Mouse (Mus musculus): ENCODE results near the gene Cog5. TPM values are rescaled to one million over a fixed set of nuclear protein-coding genes. Genes with fewer than 3 reads are reported as not detected.
A peak's percentile ranks its signal among the peaks of the same experiment; 100 is the strongest.

Gene Cog5
- polyA plus RNA-seq, 1 experiment from 2014 or later, result 27.2 TPM

- H3K9ac ChIP-seq (replicated peaks), result 0 out of 2 replicates have a peak overlapping the region, but pooled peaks have one; percentile 12
- H3K4me1 ChIP-seq, result peaks cover 19% of the 10 kb centered on the region
- WGBS, result 24% methylated on average over 6 of the region's 6 CpGs
- H3K27ac ChIP-seq (replicated peaks), result peak overlapping the region; percentile 86
- no peak overlapping the region for H3K4me3 ChIP-seq
- no peaks in the 10 kb centered on the region for H3K36me3 ChIP-seq
- no peaks in the 10 kb centered on the region for H3K27me3 ChIP-seq
- peak; percentile 98 for ATAC-seq (replicated peaks)
- H3K9me3 ChIP-seq, result no peaks in the 10 kb centered on the region
- no peak overlapping the region for H3K4me2 ChIP-seq (replicated peaks)
These were observed 251.3 kb downstream of the Cog5 start for GRCm38 (mm10) chr12:31905696-31906551.

- WGBS, result 93% methylated on average over 2 of the region's 2 CpGs
- H3K27ac ChIP-seq (replicated peaks), result no peak overlapping the region
- no peak overlapping the region for H3K9ac ChIP-seq (replicated peaks)
- no peak overlapping the region for H3K4me2 ChIP-seq (replicated peaks)
- no peaks in the 10 kb centered on the region for H3K36me3 ChIP-seq
- H3K4me1 ChIP-seq, result peaks cover 19% of the 10 kb centered on the region
- no peaks in the 10 kb centered on the region for H3K27me3 ChIP-seq
- no peaks in the 10 kb centered on the region for H3K9me3 ChIP-seq
- ATAC-seq (replicated peaks), result no peak
- H3K4me3 ChIP-seq, result no peak overlapping the region
These were observed 252.8 kb downstream of the Cog5 start for GRCm38 (mm10) chr12:31907436-31907835.

- no peak overlapping the region for H3K4me2 ChIP-seq (replicated peaks)
- H3K27ac ChIP-seq (replicated peaks), result no peak overlapping the region
- WGBS, result 88% methylated on average over 6 of the region's 6 CpGs
- no peaks in the 10 kb centered on the region for H3K9me3 ChIP-seq
- H3K4me1 ChIP-seq, result no peaks in the 10 kb centered on the region
- H3K9ac ChIP-seq (replicated peaks), result no peak overlapping the region
- no peaks in the 10 kb centered on the region for H3K36me3 ChIP-seq
- no peak for ATAC-seq (replicated peaks)
- no peaks in the 10 kb centered on the region for H3K27me3 ChIP-seq
- H3K4me3 ChIP-seq, result no peak overlapping the region
These were observed 258.4 kb downstream of the Cog5 start for GRCm38 (mm10) chr12:31912966-31913551.

GRCm38 (mm10) chr12:31913614-31914013 lies 258.9 kb downstream of the Cog5 start:
- no peaks in the 10 kb centered on the region for H3K9me3 ChIP-seq
- H3K4me3 ChIP-seq, result no peak overlapping the region
- peak; percentile 57; the same call in 1 of the 2 replicates for ATAC-seq (replicated peaks)
- no peak overlapping the region for H3K9ac ChIP-seq (replicated peaks)
- H3K4me1 ChIP-seq, result no peaks in the 10 kb centered on the region
- H3K36me3 ChIP-seq, result no peaks in the 10 kb centered on the region
- no peak overlapping the region for H3K4me2 ChIP-seq (replicated peaks)
- WGBS, result 58% methylated on average over 4 of the region's 4 CpGs
- no peak overlapping the region for H3K27ac ChIP-seq (replicated peaks)
- no peaks in the 10 kb centered on the region for H3K27me3 ChIP-seq

- 94% methylated on average over 5 of the region's 5 CpGs for WGBS
- Histone ChIP-seq H3K4me1 (no peaks in the 10 kb centered on the region), H3K4me3 (no peak overlapping the region), H3K27ac (replicated peaks) (no peak overlapping the region), H3K27me3 (no peaks in the 10 kb centered on the region), H3K4me2 (replicated peaks) (no peak overlapping the region), H3K9ac (replicated peaks) (no peak overlapping the region), H3K36me3 (no peaks in the 10 kb centered on the region), H3K9me3 (no peaks in the 10 kb centered on the region)
- no peak for ATAC-seq (replicated peaks)
These were observed 262.0 kb downstream of the Cog5 start for GRCm38 (mm10) chr12:31916691-31917090.

- WGBS, result 80% methylated on average over 5 of the region's 5 CpGs
- ATAC-seq (replicated peaks), result no peak
These were observed 262.6 kb downstream of the Cog5 start for GRCm38 (mm10) chr12:31917245-31917644.

GRCm38 (mm10) chr12:31920464-31921405 lies 266.1 kb downstream of the Cog5 start:
- no peaks in the 10 kb centered on the region for H3K4me1 ChIP-seq
- H3K9ac ChIP-seq (replicated peaks), result no peak overlapping the region
- H3K4me3 ChIP-seq, result no peak overlapping the region
- H3K27ac ChIP-seq (replicated peaks), result no peak overlapping the region
- no peak overlapping the region for H3K4me2 ChIP-seq (replicated peaks)
- ATAC-seq (replicated peaks), result no peak; the same call in 1 of the 2 replicates
- WGBS, result 82% methylated on average over 18 of the region's 18 CpGs
- no peaks in the 10 kb centered on the region for H3K27me3 ChIP-seq
- H3K9me3 ChIP-seq, result no peaks in the 10 kb centered on the region
- H3K36me3 ChIP-seq, result peaks cover 14% of the 10 kb centered on the region; the same call in 1 of the 2 replicates

More at GRCm38 (mm10) chr12:31917245-31917644, 262.6 kb downstream of the Cog5 start:
- H3K9me3 ChIP-seq, result no peaks in the 10 kb centered on the region
- H3K9ac ChIP-seq (replicated peaks), result no peak overlapping the region
- no peaks in the 10 kb centered on the region for H3K27me3 ChIP-seq
- H3K27ac ChIP-seq (replicated peaks), result no peak overlapping the region
- H3K36me3 ChIP-seq, result no peaks in the 10 kb centered on the region
- H3K4me3 ChIP-seq, result no peak overlapping the region
- no peak overlapping the region for H3K4me2 ChIP-seq (replicated peaks)
- no peaks in the 10 kb centered on the region for H3K4me1 ChIP-seq

- ATAC-seq (replicated peaks), result no peak
- Histone ChIP-seq H3K27ac (replicated peaks) (no peak overlapping the region), H3K9me3 (no peaks in the 10 kb centered on the region), H3K4me1 (no peaks in the 10 kb centered on the region), H3K9ac (replicated peaks) (no peak overlapping the region), H3K4me3 (no peak overlapping the region), H3K27me3 (no peaks in the 10 kb centered on the region), H3K36me3 (peaks cover 41% of the 10 kb centered on the region), H3K4me2 (replicated peaks) (no peak overlapping the region)
- WGBS, result 92% methylated on average over 3 of the region's 3 CpGs
These were observed 269.5 kb downstream of the Cog5 start for GRCm38 (mm10) chr12:31924135-31924534.

- H3K4me1 ChIP-seq, result no peaks in the 10 kb centered on the region
- no peak overlapping the region for H3K4me3 ChIP-seq
- no peaks in the 10 kb centered on the region for H3K27me3 ChIP-seq
- peaks cover 48% of the 10 kb centered on the region for H3K36me3 ChIP-seq
- no peak overlapping the region for H3K9ac ChIP-seq (replicated peaks)
- H3K4me2 ChIP-seq (replicated peaks), result no peak overlapping the region
- WGBS, result 86% methylated on average over 6 of the region's 6 CpGs
- ATAC-seq (replicated peaks), result no peak
- H3K27ac ChIP-seq (replicated peaks), result no peak overlapping the region
- no peaks in the 10 kb centered on the region for H3K9me3 ChIP-seq
These were observed 270.7 kb downstream of the Cog5 start for GRCm38 (mm10) chr12:31925343-31925742.

- H3K27ac ChIP-seq (replicated peaks), result peak overlapping the region; percentile 57; the same call in 1 of the 2 replicates
- no peak overlapping the region for H3K4me2 ChIP-seq (replicated peaks)
- H3K9ac ChIP-seq (replicated peaks), result no peak overlapping the region
- ATAC-seq (replicated peaks), result peak; percentile 90
- H3K36me3 ChIP-seq, result peaks cover 60% of the 10 kb centered on the region
- H3K4me3 ChIP-seq, result no peak overlapping the region
- H3K27me3 ChIP-seq, result no peaks in the 10 kb centered on the region
- no peaks in the 10 kb centered on the region for H3K4me1 ChIP-seq
- H3K9me3 ChIP-seq, result no peaks in the 10 kb centered on the region
- 30% methylated on average over 4 of the region's 4 CpGs for WGBS
These were observed 272.0 kb downstream of the Cog5 start for GRCm38 (mm10) chr12:31926661-31927061.

- no peak overlapping the region for H3K4me2 ChIP-seq (replicated peaks)
- H3K27ac ChIP-seq (replicated peaks), result no peak overlapping the region
- no peak for ATAC-seq (replicated peaks)
- H3K4me3 ChIP-seq, result no peak overlapping the region
- no peak overlapping the region for H3K9ac ChIP-seq (replicated peaks)
- WGBS, result 75% methylated on average over 3 of the region's 3 CpGs
- peaks cover 74% of the 10 kb centered on the region for H3K36me3 ChIP-seq
- no peaks in the 10 kb centered on the region for H3K4me1 ChIP-seq
- no peaks in the 10 kb centered on the region for H3K9me3 ChIP-seq
- H3K27me3 ChIP-seq, result no peaks in the 10 kb centered on the region
These were observed 273.8 kb downstream of the Cog5 start for GRCm38 (mm10) chr12:31928498-31928897.

- Histone ChIP-seq H3K27ac (replicated peaks) (no peak overlapping the region), H3K36me3 (peaks cover 77% of the 10 kb centered on the region), H3K9ac (replicated peaks) (no peak overlapping the region), H3K9me3 (no peaks in the 10 kb centered on the region), H3K4me1 (no peaks in the 10 kb centered on the region), H3K4me2 (replicated peaks) (no peak overlapping the region), H3K27me3 (no peaks in the 10 kb centered on the region), H3K4me3 (no peak overlapping the region)
- WGBS, result 97% methylated on average over 3 of the region's 3 CpGs
- no peak for ATAC-seq (replicated peaks)
These were observed 277.1 kb downstream of the Cog5 start for GRCm38 (mm10) chr12:31931818-31932217.

All from forebrain, embryonic 15.5 days (tissue).